Mouse (Mus musculus): ENCODE data around the gene Il10. TPM values are rescaled to one million over a fixed set of nuclear protein-coding genes. Genes with fewer than 3 reads are reported as not detected.

Il10 gene
- polyA plus RNA-seq, 1 experiment: not detected

DNA sequence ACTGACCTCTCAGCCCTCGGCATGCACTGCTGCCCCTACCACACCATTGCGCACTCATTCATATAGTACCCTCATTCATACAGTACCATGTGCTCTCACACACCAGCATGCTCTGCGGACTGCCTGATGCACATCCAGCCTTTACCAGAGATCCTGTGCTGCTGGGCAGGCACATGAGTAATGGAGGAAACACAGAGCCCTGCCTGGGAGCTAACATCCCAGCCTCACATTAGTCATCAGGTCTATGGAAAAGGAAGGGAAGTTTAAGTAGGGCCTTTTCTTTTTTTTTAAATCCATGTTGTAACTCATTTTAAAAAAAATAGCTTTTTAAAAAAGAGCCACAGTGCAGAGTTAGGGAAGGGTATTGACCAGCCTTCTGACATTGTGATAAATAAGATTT is 23.1 kb downstream of the Il10 start:
- Histone ChIP-seq H3K36me3 (ENCODE audit: control insufficient read depth) (no peaks in the 10 kb centered on the region), H3K4me1 (ENCODE audit: control insufficient read depth) (no peaks in the 10 kb centered on the region), H3K4me3 (replicated peaks) (no peak overlapping the region), H3K9me3 (ENCODE audit: control insufficient read depth, low read length) (no peaks in the 10 kb centered on the region), H3K27me3 (ENCODE audit: control insufficient read depth) (no peaks in the 10 kb centered on the region)
- TF ChIP-seq TAL1 (IDR thresholded peaks at IDR 0.05; ENCODE audit: low read length) (no peak), GATA1 (IDR thresholded peaks at IDR 0.05; ENCODE audit: low read length) (no peak)

DNA sequence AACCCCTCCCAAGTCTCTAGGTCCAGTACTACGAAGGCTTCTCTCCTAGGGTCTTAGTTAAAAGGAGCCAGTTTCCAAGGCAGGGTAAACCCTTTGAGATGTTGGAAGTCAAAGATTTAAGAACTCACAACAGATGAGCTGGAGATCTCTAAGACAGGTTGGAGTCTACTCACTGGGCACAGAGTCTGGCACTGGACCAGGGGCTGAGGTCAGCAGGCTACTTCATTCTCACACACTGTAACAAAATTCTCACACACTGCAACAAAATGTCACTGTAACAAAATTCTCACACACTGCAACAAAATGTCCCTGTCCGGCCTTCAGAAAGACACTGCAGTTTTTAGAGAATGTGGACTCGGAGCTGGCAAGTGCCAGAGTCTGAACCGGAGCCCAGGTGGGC is 24.0 kb downstream of the Il10 start:
- Histone ChIP-seq H3K4me1 (ENCODE audit: control insufficient read depth) (no peaks in the 10 kb centered on the region), H3K36me3 (ENCODE audit: control insufficient read depth) (no peaks in the 10 kb centered on the region), H3K9me3 (ENCODE audit: control insufficient read depth, low read length) (no peaks in the 10 kb centered on the region), H3K4me3 (replicated peaks) (no peak overlapping the region), H3K27me3 (ENCODE audit: control insufficient read depth) (no peaks in the 10 kb centered on the region)
- TF ChIP-seq TAL1 (IDR thresholded peaks at IDR 0.05; ENCODE audit: low read length): no peak
- no peak for TF ChIP-seq GATA1 (IDR thresholded peaks at IDR 0.05; ENCODE audit: low read length)

DNA sequence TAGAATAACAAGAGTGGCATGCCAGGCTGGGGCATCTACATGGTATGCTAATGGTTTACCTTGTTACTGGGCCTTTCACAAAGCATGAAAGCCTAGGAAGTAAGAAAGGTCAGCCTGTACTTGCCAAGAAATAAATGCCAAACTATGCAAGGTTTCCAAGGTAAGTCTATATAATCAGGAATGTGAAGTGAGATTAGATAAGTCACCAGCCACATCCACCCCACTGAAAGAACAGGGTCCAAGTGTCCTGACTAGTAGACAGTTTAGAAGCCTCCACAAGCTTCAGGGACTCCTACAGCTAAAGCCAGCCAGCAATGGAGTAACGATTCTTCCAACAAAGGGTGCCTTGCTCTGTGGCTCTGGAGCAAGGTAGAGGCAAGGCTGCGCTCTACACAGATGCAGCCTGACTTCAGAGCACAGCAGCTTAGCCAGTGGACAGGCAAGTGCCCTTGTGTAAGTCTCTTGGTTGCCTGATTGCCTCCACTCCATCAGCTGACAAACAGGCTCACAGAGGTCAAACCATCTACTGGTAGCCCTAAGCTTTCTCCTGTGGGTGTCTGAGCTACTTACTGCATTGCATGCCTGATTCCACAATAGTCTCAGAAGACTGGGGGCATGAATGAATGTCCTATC is 26.2 kb downstream of the Il10 start:
- Histone ChIP-seq H3K27me3 (ENCODE audit: control insufficient read depth) (no peaks in the 10 kb centered on the region), H3K9me3 (ENCODE audit: control insufficient read depth, low read length) (no peaks in the 10 kb centered on the region), H3K4me1 (ENCODE audit: control insufficient read depth) (no peaks in the 10 kb centered on the region), H3K36me3 (ENCODE audit: control insufficient read depth) (no peaks in the 10 kb centered on the region), H3K4me3 (replicated peaks) (no peak overlapping the region)
- TF ChIP-seq TAL1 (IDR thresholded peaks at IDR 0.05; ENCODE audit: low read length) (no peak), GATA1 (IDR thresholded peaks at IDR 0.05; ENCODE audit: low read length) (no peak)

DNA sequence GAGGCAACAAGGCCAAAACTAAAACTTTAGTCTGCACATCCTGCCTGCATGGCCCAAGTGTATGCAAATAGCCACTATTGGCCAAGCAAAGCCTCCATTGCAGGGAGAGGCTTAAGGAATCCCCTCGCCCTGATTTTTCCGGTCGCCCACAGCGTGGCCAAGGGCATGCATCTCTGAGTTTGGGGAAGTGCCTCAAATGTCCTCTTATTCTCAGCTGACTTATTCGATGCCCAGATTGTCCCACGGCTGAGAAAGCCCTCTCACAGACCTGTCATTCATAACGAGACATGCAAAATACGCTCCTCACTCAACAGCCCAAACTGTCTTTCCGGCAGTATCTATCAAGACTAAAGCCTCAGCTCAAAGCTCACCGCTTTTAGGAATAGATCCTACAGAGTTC is 27.0 kb downstream of the Il10 start:
- Histone ChIP-seq H3K4me1 (ENCODE audit: control insufficient read depth) (no peaks in the 10 kb centered on the region), H3K9me3 (ENCODE audit: control insufficient read depth, low read length) (no peaks in the 10 kb centered on the region), H3K4me3 (replicated peaks) (no peak overlapping the region), H3K36me3 (ENCODE audit: control insufficient read depth) (no peaks in the 10 kb centered on the region), H3K27me3 (ENCODE audit: control insufficient read depth) (no peaks in the 10 kb centered on the region)
- TF ChIP-seq GATA1 (IDR thresholded peaks at IDR 0.05; ENCODE audit: low read length): no peak
- TF ChIP-seq TAL1 (IDR thresholded peaks at IDR 0.05; ENCODE audit: low read length): no peak

DNA sequence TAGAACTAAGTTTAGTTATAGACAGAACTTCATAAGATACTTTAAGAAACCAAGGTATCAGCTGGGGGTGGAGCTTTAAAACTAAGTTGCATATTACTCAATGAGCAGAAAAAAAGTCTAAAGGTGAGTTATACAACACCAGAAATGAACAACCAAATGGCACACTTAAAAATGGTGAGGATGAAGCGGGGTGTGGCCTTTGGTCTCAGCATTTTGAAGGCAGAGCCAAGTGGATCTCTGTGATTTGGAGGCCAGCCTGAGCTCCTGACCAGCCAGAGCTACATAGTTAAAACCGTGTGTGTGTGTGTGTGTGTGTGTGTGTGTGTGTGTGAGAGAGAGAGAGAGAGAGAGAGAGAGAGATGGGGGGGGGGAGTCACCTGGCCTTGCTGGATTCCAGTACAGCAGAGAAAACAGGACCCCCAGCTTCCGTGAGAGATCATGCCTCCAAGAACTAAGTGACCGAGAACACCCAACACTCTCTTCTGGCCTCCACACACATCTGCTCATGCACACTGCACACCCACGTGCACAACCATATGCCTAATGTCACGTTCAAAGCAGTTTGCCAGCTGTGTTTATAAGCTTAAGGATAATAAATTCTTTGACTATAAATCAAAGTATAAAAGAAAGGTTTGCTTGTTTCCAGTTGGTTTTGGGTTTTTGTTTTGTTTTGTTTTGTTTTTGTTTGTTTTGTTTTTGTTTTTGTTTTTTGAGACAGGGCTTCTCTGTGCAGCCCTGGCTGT is 28.6 kb downstream of the Il10 start:
- Histone ChIP-seq H3K4me1 (ENCODE audit: control insufficient read depth) (no peaks in the 10 kb centered on the region), H3K36me3 (ENCODE audit: control insufficient read depth) (no peaks in the 10 kb centered on the region; the same call in 1 of the 2 replicates), H3K27me3 (ENCODE audit: control insufficient read depth) (no peaks in the 10 kb centered on the region), H3K4me3 (replicated peaks) (no peak overlapping the region), H3K9me3 (ENCODE audit: control insufficient read depth, low read length) (no peaks in the 10 kb centered on the region)
- TF ChIP-seq GATA1 (IDR thresholded peaks at IDR 0.05; ENCODE audit: low read length) (no peak), TAL1 (IDR thresholded peaks at IDR 0.05; ENCODE audit: low read length) (no peak)

DNA sequence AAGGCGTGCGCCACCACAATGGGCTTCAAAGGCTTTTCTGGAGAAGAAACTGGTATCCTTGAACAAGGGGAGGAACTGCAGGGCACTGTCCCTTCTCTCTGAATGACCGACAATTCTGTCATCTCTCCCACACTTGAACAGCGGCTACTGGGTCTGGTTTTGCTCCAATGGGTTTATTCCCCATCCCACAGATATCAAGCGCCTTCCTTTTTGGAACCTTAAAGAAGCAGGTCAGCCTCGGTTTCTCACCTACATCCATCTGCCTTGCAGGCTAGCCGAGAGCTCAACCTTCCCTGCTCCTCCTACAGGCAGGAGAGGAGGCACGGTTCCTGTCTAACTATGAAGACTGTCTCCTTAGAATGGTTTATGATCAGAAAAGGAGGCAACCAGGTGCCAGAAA is 29.3 kb downstream of the Il10 start:
- no peaks in the 10 kb centered on the region for H3K9me3 ChIP-seq (ENCODE audit: control insufficient read depth, low read length)
- H3K27me3 ChIP-seq (ENCODE audit: control insufficient read depth): no peaks in the 10 kb centered on the region
- peaks cover 3% of the 10 kb centered on the region; the same call in 1 of the 2 replicates for H3K36me3 ChIP-seq (ENCODE audit: control insufficient read depth)
- H3K4me1 ChIP-seq (ENCODE audit: control insufficient read depth): no peaks in the 10 kb centered on the region
- TF ChIP-seq TAL1 (IDR thresholded peaks at IDR 0.05; ENCODE audit: low read length): no peak
- no peak for TF ChIP-seq GATA1 (IDR thresholded peaks at IDR 0.05; ENCODE audit: low read length)
- H3K4me3 ChIP-seq (replicated peaks): no peak overlapping the region

DNA sequence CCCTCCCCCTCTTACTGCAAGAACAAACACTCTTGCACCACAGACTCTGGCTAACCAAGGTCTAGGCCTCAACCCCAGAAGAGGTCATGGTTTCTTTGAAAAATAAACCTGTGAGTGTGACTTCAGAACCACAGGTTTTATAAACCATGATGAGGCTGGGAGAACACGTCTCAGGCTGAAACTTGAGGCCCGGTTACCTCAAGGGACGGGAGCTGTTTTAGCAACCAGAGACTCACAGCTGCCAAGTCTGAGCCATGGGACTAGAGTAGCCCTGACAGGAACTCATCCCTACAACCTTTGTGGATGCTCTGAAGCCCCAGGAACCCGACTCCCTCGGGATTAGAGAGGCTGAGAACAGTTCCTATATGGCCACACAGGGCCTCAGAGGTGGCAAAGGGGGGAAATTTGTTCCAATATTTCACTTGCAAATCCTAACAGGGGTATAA is 29.7 kb downstream of the Il10 start:
- Histone ChIP-seq H3K9me3 (ENCODE audit: control insufficient read depth, low read length) (no peaks in the 10 kb centered on the region), H3K36me3 (ENCODE audit: control insufficient read depth) (peaks cover 7% of the 10 kb centered on the region), H3K27me3 (ENCODE audit: control insufficient read depth) (no peaks in the 10 kb centered on the region), H3K4me1 (ENCODE audit: control insufficient read depth) (no peaks in the 10 kb centered on the region), H3K4me3 (replicated peaks) (no peak overlapping the region)
- TF ChIP-seq TAL1 (IDR thresholded peaks at IDR 0.05; ENCODE audit: low read length) (no peak), GATA1 (IDR thresholded peaks at IDR 0.05; ENCODE audit: low read length) (no peak)

DNA sequence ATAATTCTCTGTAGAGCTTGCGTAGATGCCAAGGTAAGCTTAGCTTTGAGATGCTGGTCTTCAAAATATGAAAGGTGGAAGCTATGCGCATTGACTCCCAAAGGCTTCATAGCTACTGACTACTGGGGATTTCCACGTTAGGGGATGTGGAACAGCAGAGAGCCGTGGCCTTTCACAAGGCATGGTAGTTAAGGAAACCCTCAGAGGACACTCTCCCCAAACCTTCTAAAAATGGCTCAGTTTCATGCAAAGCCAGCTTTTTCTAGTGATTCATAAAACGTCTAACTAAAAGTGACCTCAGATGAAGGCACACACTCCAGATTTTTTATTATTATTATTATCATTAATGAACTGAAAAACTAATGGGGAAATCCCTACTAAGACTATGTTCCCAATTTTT is 30.4 kb downstream of the Il10 start:
- peaks cover 14% of the 10 kb centered on the region for H3K36me3 ChIP-seq (ENCODE audit: control insufficient read depth)
- no peak overlapping the region for H3K4me3 ChIP-seq (replicated peaks)
- no peaks in the 10 kb centered on the region for H3K27me3 ChIP-seq (ENCODE audit: control insufficient read depth)
- H3K9me3 ChIP-seq (ENCODE audit: control insufficient read depth, low read length): no peaks in the 10 kb centered on the region
- TF ChIP-seq GATA1 (IDR thresholded peaks at IDR 0.05; ENCODE audit: low read length) (no peak), TAL1 (IDR thresholded peaks at IDR 0.05; ENCODE audit: low read length) (no peak)
- H3K4me1 ChIP-seq (ENCODE audit: control insufficient read depth): no peaks in the 10 kb centered on the region

DNA sequence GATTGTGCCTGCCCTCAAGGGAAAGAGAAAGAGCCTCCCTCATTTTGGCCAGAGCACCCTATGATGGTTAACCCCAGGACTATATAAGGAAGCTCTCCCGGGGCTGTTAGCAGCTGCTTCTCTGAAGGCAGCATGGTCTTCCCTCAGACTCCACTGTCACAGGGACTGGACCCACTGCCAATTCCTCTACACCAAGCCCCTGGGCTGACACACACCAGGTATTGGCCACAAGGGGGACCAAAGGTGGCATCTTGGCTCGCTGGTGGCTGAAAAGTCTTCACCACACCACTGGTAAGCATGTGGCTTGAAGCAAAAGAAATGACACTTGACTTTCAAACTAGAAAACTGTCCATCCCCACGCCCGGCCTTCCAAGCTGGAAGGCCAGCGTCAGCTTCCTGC is 31.0 kb downstream of the Il10 start:
- Histone ChIP-seq H3K4me1 (ENCODE audit: control insufficient read depth) (no peaks in the 10 kb centered on the region), H3K27me3 (ENCODE audit: control insufficient read depth) (no peaks in the 10 kb centered on the region), H3K4me3 (replicated peaks) (no peak overlapping the region), H3K9me3 (ENCODE audit: control insufficient read depth, low read length) (no peaks in the 10 kb centered on the region), H3K36me3 (ENCODE audit: control insufficient read depth) (peaks cover 20% of the 10 kb centered on the region)
- TF ChIP-seq TAL1 (IDR thresholded peaks at IDR 0.05; ENCODE audit: low read length): no peak
- TF ChIP-seq GATA1 (IDR thresholded peaks at IDR 0.05; ENCODE audit: low read length): no peak

Data from erythroblast, embryonic 14.5 days (primary cell).